Comparison of ENCODE assay signal across 18 mouse cellular contexts in genomic region chr3:148894867-148895266, GRCm38 (mm10).
DNase-seq lines count a peak whose midpoint lies in the region; ATAC-seq lines count a peak whose summit lies in the region.
"Had no signal": no experiment of that assay in that cellular context is flagged by ENCODE, and none has a peak within 500 bp of the region (broad histone marks: within the 10 kb centered on the region; RNA-seq: fewer than 3 reads in every experiment).

No protein-coding gene starts in this region.

- no peak for DNase-seq in embryonic facial prominence, embryonic 10.5 days (ENCODE audit: low spot score)
- DNase-seq in heart, postnatal 14 days = no peak
- DNase-seq in kidney, postnatal 10 days = no peak
- no peak for DNase-seq in frontal cortex, postnatal 25 days (ENCODE audit: low spot score in 2 of 2)
- DNase-seq: adrenal gland, adult 2 months; cerebellum, adult 11 months; cerebellum, postnatal 14 days; forebrain, postnatal 0 days; kidney, postnatal 25 days; lung, adult 2 months; retina, postnatal 1 day had no signal

- no peak overlapping the region for H3K4me2 ChIP-seq in embryonic facial prominence, embryonic 15.5 days (replicated peaks)
- no peak overlapping the region for H3K4me2 ChIP-seq in heart, embryonic 15.5 days
- H3K4me2 ChIP-seq in kidney, embryonic 15.5 days = no peak overlapping the region
- no peak overlapping the region for H3K4me2 ChIP-seq in limb, embryonic 12.5 days
- H3K4me2 ChIP-seq: midbrain, embryonic 15.5 days had no signal

- no peaks in the 10 kb centered on the region for H3K27me3 ChIP-seq in embryonic facial prominence, embryonic 15.5 days
- H3K27me3 ChIP-seq in embryonic facial prominence, embryonic 10.5 days (replicated peaks; ENCODE audit: low read depth, poor library complexity, severe bottlenecking) = no peaks in the 10 kb centered on the region
- H3K27me3 ChIP-seq in heart, embryonic 15.5 days = no peaks in the 10 kb centered on the region
- no peaks in the 10 kb centered on the region for H3K27me3 ChIP-seq in kidney, embryonic 15.5 days
- no peaks in the 10 kb centered on the region for H3K27me3 ChIP-seq in limb, embryonic 12.5 days
- H3K27me3 ChIP-seq: midbrain, embryonic 15.5 days had no signal

- H3K27ac ChIP-seq in embryonic facial prominence, embryonic 15.5 days (replicated peaks) = 0 out of 2 replicates have a peak overlapping the region, but pooled peaks have one; percentile 4
- H3K27ac ChIP-seq in embryonic facial prominence, embryonic 10.5 days (replicated peaks) = no peak overlapping the region
- peak overlapping the region; percentile 35; the same call in 1 of the 2 replicates for H3K27ac ChIP-seq in heart, embryonic 15.5 days
- peak overlapping the region; percentile 41; the same call in 1 of the 2 replicates for H3K27ac ChIP-seq in kidney, embryonic 15.5 days
- peak overlapping the region; percentile 13; the same call in 1 of the 2 replicates for H3K27ac ChIP-seq in limb, embryonic 12.5 days
- H3K27ac ChIP-seq: midbrain, embryonic 15.5 days had no signal

- no peak for ATAC-seq in embryonic facial prominence, embryonic 15.5 days (ENCODE audit: insufficient number of reproducible peaks, low FRiP score, low TSS enrichment, low read depth)
- no peak for ATAC-seq in heart, embryonic 15.5 days (replicated peaks; ENCODE audit: insufficient number of reproducible peaks, insufficient read depth, low FRiP score, low read depth)
- no peak for ATAC-seq in kidney, embryonic 15.5 days (replicated peaks; ENCODE audit: low FRiP score)
- ATAC-seq in limb, embryonic 12.5 days (ENCODE audit: insufficient number of reproducible peaks, insufficient read depth, low FRiP score, low TSS enrichment, low read depth) = no peak
- ATAC-seq: CD4-positive, CD25-positive, alpha-beta regulatory T cell, adult 4 months; forebrain, postnatal 0 days; inflammation-experienced regulatory T-cells, adult 6 months had no signal

- H3K9ac ChIP-seq in embryonic facial prominence, embryonic 15.5 days = no peak overlapping the region
- no peak overlapping the region for H3K9ac ChIP-seq in heart, embryonic 15.5 days
- H3K9ac ChIP-seq in kidney, embryonic 15.5 days = no peak overlapping the region
- H3K9ac ChIP-seq in limb, embryonic 12.5 days (replicated peaks) = no peak overlapping the region
- H3K9ac ChIP-seq: forebrain, postnatal 0 days; midbrain, embryonic 15.5 days had no signal

- intact Hi-C loops in heart, postnatal 14 days (cut with DNase I) = loop anchor here (5.0 to 10.0 kb wide), 2 partner anchors 92 to 330 kb away; no protein-coding TSS in a partner anchor

- WGBS in embryonic facial prominence, embryonic 15.5 days = 76% methylated on average over 8 of the region's 8 CpGs
- 83% methylated on average over 8 of the region's 8 CpGs for WGBS in embryonic facial prominence, embryonic 10.5 days
- 64% methylated on average over 8 of the region's 8 CpGs for WGBS in heart, embryonic 15.5 days
- 78% methylated on average over 8 of the region's 8 CpGs for whole genome bisulfite sequencing in kidney, embryonic 15.5 days
- WGBS in limb, embryonic 12.5 days = 85% methylated on average over 8 of the region's 8 CpGs

- no peaks in the 10 kb centered on the region for H3K9me3 ChIP-seq in embryonic facial prominence, embryonic 15.5 days (replicated peaks)
- H3K9me3 ChIP-seq in embryonic facial prominence, embryonic 10.5 days = no peaks in the 10 kb centered on the region
- H3K9me3 ChIP-seq in heart, embryonic 15.5 days (replicated peaks) = no peaks in the 10 kb centered on the region
- no peaks in the 10 kb centered on the region for H3K9me3 ChIP-seq in kidney, embryonic 15.5 days (replicated peaks)
- H3K9me3 ChIP-seq in limb, embryonic 12.5 days = no peaks in the 10 kb centered on the region
- H3K9me3 ChIP-seq: midbrain, embryonic 15.5 days had no signal

- no peak overlapping the region for H3K4me3 ChIP-seq in embryonic facial prominence, embryonic 15.5 days (replicated peaks)
- H3K4me3 ChIP-seq in embryonic facial prominence, embryonic 10.5 days = no peak overlapping the region
- H3K4me3 ChIP-seq in heart, embryonic 15.5 days = no peak overlapping the region
- H3K4me3 ChIP-seq in kidney, embryonic 15.5 days (replicated peaks) = no peak overlapping the region
- no peak overlapping the region for H3K4me3 ChIP-seq in limb, embryonic 12.5 days (replicated peaks)
- H3K4me3 ChIP-seq: midbrain, embryonic 15.5 days had no signal

- H3K4me1 ChIP-seq in embryonic facial prominence, embryonic 15.5 days = peaks cover 29% of the 10 kb centered on the region
- H3K4me1 ChIP-seq in embryonic facial prominence, embryonic 10.5 days = peaks cover 33% of the 10 kb centered on the region
- H3K4me1 ChIP-seq in heart, embryonic 15.5 days (replicated peaks) = peaks cover 25% of the 10 kb centered on the region
- H3K4me1 ChIP-seq in kidney, embryonic 15.5 days = peaks cover 42% of the 10 kb centered on the region
- peaks cover 45% of the 10 kb centered on the region for H3K4me1 ChIP-seq in limb, embryonic 12.5 days (replicated peaks)

- no peaks in the 10 kb centered on the region for H3K36me3 ChIP-seq in embryonic facial prominence, embryonic 15.5 days
- peaks cover 24% of the 10 kb centered on the region for H3K36me3 ChIP-seq in embryonic facial prominence, embryonic 10.5 days (replicated peaks)
- no peaks in the 10 kb centered on the region for H3K36me3 ChIP-seq in heart, embryonic 15.5 days
- H3K36me3 ChIP-seq in kidney, embryonic 15.5 days = peaks cover 13% of the 10 kb centered on the region
- peaks cover 4% of the 10 kb centered on the region; the same call in 1 of the 2 replicates for H3K36me3 ChIP-seq in limb, embryonic 12.5 days
- H3K36me3 ChIP-seq: midbrain, embryonic 15.5 days had no signal
